Mouse (Mus musculus): ENCODE results near the gene Barx2.

DNA sequence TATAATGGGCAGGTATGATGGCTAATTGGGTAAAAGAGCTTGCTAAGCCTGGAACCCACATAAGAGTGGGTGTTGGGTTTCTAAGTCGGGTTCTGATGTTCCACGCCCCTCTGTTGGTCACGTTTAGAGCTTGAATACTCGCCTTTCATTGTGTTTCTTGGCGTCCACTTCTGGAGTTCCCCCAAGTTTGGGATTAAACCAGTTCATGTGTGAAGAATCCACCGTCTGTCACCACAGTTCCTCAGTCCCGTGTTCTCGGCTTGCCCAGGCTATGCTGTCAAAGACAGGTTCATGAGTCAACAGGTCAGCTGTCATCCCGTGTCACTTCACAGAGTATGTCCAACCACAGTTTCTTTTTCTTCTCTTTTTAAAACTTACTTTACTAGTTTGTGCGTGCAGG lies 33.8 kb upstream of the Barx2 start:
- TF ChIP-seq CTCF (IDR thresholded peaks at IDR 0.05; ENCODE audit: borderline replicate concordance, insufficient read depth, low read length) (no peak), POLR2A (IDR thresholded peaks at IDR 0.05; ENCODE audit: low read depth, low read length) (no peak)

Data from embryonic fibroblast, embryonic 13.5 days (primary cell).